Mouse (Mus musculus) forebrain, postnatal 0 days (tissue): ENCODE measurements around the gene Arntl2. TPM values are rescaled to one million over a fixed set of nuclear protein-coding genes. Genes with fewer than 3 reads are reported as not detected.
A peak's percentile ranks its signal among the peaks of the same experiment; 100 is the strongest.

ENCODE experiments used
- ATAC-seq: fragments of 200-750 bp; cut with Nextera tagmentation; 2 replicates; pipeline ENCODE4 v1.8.0; 2017; ENCODE audit warnings: mild to moderate bottlenecking, moderate library complexity
- DNase-seq: peaks from one replicate; pipeline ENCODE4 v3.0.0-alpha.2; 2015
- H3K27ac ChIP-seq: fragments of 300-500 bp; sonication (generic); 2 replicates; pipeline ENCODE4 v1.5.1; 2014; ENCODE audit warnings: low read depth, mild to moderate bottlenecking, antibody characterized with exemption, low read length, moderate library complexity, mixed read lengths
- H3K27me3 ChIP-seq: fragments of 300-500 bp; sonication (generic); 2 replicates; pipeline ENCODE4 v1.6.1; 2014; ENCODE audit warnings: mild to moderate bottlenecking, low read length, mixed read lengths; ENCODE audit not compliant: insufficient read depth
- H3K36me3 ChIP-seq: fragments of 300-500 bp; sonication (generic); 2 replicates; pipeline ENCODE4 v1.6.1; 2014; ENCODE audit warnings: mild to moderate bottlenecking, moderate library complexity; ENCODE audit not compliant: insufficient read depth
- H3K4me1 ChIP-seq: fragments of 300-500 bp; sonication (generic); 2 replicates; pipeline ENCODE4 v1.6.1; 2014; ENCODE audit warnings: antibody characterized with exemption; ENCODE audit not compliant: insufficient read depth
- H3K4me2 ChIP-seq: fragments of 300-500 bp; sonication (generic); 2 replicates; pipeline ENCODE4 v1.6.1; 2014; ENCODE audit warnings: low read depth, mild to moderate bottlenecking, moderate library complexity
- H3K4me3 ChIP-seq: fragments of 300-500 bp; sonication (generic); 2 replicates; pipeline ENCODE4 v1.5.1; 2014; ENCODE audit warnings: low read depth, low read length, mixed read lengths
- H3K9ac ChIP-seq: fragments of 300-500 bp; sonication (generic); 2 replicates; pipeline ENCODE4 v1.6.1; 2014; ENCODE audit warnings: mild to moderate bottlenecking
- H3K9me3 ChIP-seq: fragments of 300-500 bp; sonication (generic); 2 replicates; pipeline ENCODE4 v1.6.1; 2016; ENCODE audit warnings: low read length
- CTCF ChIP-seq: sonication (generic); IDR thresholded peaks from 2 replicates; pipeline ENCODE4 v1.5.1; 2016; ENCODE audit warnings: antibody characterized with exemption, control low read depth, low read depth
- WGBS: fragments of 180-500 bp; shearing (Covaris S2); extraction: QIAGEN DNeasy Blood & Tissue Kit; methylation state at CpG from one replicate; pipeline ENCODE4 v1.1.7; 2014; 5-methylcytosine and 5-hydroxymethylcytosine counted together
- polyA plus RNA-seq: library from polyadenylated mRNA; unstranded; fragments of >200 nt; fragmentation: Nextera tagmentation; extraction: Ambion mirVana; gene quantifications from 2 replicates; pipeline ENCODE4 v1.2.1, GENCODE M21; 2015
- total RNA-seq: library from RNA; depleted of rRNA; stranded (reverse); fragments of >200 nt; gene quantifications from 2 replicates; pipeline ENCODE4 v1.2.3, GENCODE M21; 2014

The Arntl2 gene
- total and polyA plus RNA-seq, 2 experiments from 2014 or later = 2.7 to 4.5 TPM

DNA sequence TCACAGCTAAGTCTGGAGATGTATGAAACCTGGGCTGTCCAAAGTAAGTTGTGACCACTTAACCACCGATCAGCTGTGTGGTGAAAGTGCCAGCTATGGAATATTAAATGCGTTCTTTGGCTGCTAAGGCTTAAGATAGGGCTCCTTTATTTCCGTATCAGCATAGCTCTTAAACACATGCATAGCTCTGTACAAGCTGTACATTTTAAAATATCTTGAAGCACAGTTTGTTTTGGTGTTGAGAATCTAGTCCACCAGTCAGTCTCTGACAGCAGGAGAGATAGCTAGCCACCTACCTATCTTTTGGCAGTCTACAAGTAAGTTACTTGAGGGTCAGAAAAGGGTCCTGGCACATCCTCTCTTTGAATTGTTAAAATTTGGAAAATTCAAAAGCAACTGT lies 17.8 kb upstream of the Arntl2 start:
- ATAC-seq (no peak), DNase-seq (no peak)
- Histone ChIP-seq H3K36me3 (peaks cover 21% of the 10 kb centered on the region), H3K27ac (no peak overlapping the region), H3K4me3 (no peak overlapping the region), H3K9ac (no peak overlapping the region), H3K9me3 (no peaks in the 10 kb centered on the region), H3K27me3 (no peaks in the 10 kb centered on the region), H3K4me1 (no peaks in the 10 kb centered on the region), H3K4me2 (no peak overlapping the region)
- 93% methylated on average over 3 of the region's 3 CpGs for WGBS
- TF ChIP-seq CTCF = no peak

DNA sequence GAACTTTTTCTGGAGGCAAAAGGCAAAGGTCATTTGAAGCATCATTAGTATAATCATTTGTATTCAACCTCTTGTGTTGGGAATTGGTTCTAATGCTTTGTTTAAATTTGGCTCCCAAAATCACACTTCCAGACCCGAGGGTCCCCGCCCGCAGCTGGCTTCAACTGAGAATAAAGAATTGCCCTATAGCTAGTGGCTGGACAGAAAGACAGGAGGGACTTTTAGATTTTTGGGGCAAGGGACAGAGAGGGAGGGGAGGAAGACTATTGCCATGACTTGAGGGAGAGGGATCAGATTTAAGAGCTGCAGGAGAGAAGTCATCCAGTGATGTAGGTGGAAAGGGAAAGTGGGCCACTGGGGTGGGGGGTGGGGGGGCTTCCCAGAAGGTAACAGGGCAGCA lies 14.3 kb upstream of the Arntl2 start:
- Histone ChIP-seq H3K9ac (no peak overlapping the region), H3K4me1 (no peaks in the 10 kb centered on the region), H3K4me2 (no peak overlapping the region), H3K9me3 (peaks cover 4% of the 10 kb centered on the region), H3K27ac (no peak overlapping the region), H3K36me3 (peaks cover 5% of the 10 kb centered on the region), H3K4me3 (no peak overlapping the region), H3K27me3 (no peaks in the 10 kb centered on the region)
- 89% methylated on average over 3 of the region's 3 CpGs for WGBS
- no peak for TF ChIP-seq CTCF
- ATAC-seq = no peak
- DNase-seq = no peak

DNA sequence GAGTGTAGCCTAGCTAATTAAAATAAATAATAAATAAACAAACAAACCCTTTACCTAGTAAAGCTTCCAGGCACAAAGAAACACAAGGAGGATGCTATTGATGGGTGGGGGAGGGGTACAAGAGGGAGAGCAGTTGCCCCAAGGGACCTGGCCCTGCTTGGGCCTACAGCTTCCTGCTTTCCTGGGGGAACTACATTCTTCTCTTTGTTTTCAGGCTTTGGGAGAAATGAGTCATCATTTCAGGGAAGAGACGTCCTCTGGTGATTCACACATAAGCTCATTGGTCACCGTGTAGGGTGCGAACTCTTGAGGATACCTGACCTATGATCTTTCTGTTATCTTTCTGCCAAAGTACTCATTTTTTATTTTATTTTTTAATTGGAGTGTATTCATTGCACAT lies 2.3 kb upstream of the Arntl2 start:
- 81% methylated on average over 3 of the region's 3 CpGs for WGBS
- TF ChIP-seq CTCF = no peak
- no peak overlapping the region for H3K9ac ChIP-seq
- no peaks in the 10 kb centered on the region for H3K36me3 ChIP-seq
- ATAC-seq (no peak), DNase-seq (no peak)
- H3K27ac ChIP-seq = no peak overlapping the region
- no peaks in the 10 kb centered on the region for H3K27me3 ChIP-seq
- no peak overlapping the region for H3K4me2 ChIP-seq
- H3K9me3 ChIP-seq = no peaks in the 10 kb centered on the region
- H3K4me3 ChIP-seq = no peak overlapping the region
- no peaks in the 10 kb centered on the region for H3K4me1 ChIP-seq

DNA sequence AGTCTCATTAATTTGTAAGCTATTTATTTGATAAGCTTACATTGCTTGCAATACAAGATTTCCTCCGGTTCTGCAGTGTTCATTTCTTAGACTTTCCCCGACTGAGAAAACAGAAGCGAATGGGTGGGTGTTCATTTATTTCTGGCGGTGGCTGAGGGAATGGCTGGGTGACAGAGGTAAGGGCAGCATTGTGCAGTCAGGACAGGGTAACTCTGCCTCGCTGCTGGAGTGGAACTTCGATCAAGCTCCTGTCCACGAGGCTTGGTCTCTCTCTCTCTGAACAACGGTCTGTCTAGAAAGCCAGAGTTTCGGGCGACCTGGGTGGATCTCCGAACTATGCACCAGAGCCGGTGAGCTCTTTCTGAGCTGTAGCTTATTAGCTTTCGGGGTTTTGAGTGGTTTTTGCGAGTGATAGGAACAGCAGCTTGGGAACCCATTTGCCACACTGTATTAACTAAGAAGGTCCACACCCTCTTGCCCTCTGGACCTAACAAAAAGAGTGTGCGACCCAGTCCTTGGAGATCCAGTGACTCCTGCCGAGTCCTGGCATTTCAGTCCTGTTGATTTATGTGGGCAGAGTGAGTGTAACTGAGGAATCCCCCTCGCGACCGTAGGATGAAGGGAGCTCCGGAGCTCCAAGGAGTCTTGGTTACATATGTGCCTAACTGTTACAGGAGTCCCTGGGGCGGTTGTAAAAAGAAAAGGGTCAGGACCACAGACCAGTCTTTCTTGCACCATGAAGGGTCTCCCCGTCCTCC lies 510 bp upstream of the Arntl2 start:
- WGBS = 16% methylated on average over 22 of the region's 22 CpGs
- H3K9me3 ChIP-seq = no peaks in the 10 kb centered on the region
- peak overlapping the region; percentile 68 for H3K9ac ChIP-seq
- DNase-seq = no peak
- H3K4me2 ChIP-seq = peak overlapping the region; percentile 86
- H3K4me3 ChIP-seq = peak overlapping the region; percentile 58
- H3K27ac ChIP-seq = no peak overlapping the region
- no peaks in the 10 kb centered on the region for H3K27me3 ChIP-seq
- peak; percentile 58; the same call in 1 of the 2 replicates for ATAC-seq
- TF ChIP-seq CTCF = no peak
- H3K36me3 ChIP-seq = no peaks in the 10 kb centered on the region
- no peaks in the 10 kb centered on the region for H3K4me1 ChIP-seq

DNA sequence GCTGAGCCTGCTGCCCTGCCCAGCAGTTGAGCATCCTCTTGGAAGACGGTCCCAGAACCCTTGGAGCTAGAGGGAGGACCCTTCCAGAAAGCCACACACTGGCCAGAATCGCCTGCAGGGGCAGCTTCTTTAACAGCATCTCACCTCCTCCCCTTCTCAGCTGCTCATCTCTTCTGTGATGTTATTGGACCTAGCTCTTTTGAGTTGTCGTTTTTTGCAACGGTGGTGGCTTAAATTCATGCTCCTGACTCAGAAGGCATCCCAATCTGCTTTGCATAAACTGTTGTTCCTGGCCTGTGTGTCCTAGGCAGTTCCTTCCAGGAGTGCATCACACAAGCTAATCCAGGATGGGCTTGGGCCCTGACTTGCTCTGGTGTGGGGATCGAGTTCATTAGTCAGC lies 1.6 kb downstream of the Arntl2 start:
- Histone ChIP-seq H3K4me2 (no peak overlapping the region), H3K9me3 (no peaks in the 10 kb centered on the region), H3K36me3 (no peaks in the 10 kb centered on the region), H3K27ac (no peak overlapping the region), H3K27me3 (no peaks in the 10 kb centered on the region), H3K4me3 (no peak overlapping the region), H3K4me1 (no peaks in the 10 kb centered on the region), H3K9ac (no peak overlapping the region)
- WGBS = 72% methylated on average over 5 of the region's 5 CpGs
- no peak for DNase-seq
- TF ChIP-seq CTCF = no peak
- no peak for ATAC-seq

DNA sequence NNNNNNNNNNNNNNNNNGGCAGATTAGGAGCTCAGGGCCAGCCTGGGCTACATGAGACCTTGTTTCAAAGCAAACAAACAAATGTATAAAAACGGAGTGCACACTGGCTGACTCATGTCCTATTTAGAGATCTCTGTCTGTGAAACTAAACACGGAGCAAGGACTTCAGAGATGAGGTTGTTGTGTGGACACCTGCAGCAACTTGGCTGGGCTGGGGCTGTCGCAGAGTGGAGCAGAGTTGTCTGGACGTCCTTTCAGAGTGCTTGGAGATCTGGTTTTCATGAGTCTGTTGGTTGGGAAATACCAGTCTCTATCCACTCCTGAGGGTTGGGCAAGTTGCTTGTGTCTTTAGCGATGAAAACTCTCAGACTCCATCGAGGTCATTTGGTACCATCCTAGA lies 14.1 kb downstream of the Arntl2 start:
- DNase-seq (no peak), ATAC-seq (no peak)
- H3K27ac ChIP-seq = no peak overlapping the region
- no peak overlapping the region for H3K4me2 ChIP-seq
- H3K27me3 ChIP-seq = no peaks in the 10 kb centered on the region
- H3K36me3 ChIP-seq = no peaks in the 10 kb centered on the region
- WGBS = 91% methylated on average over 6 of the region's 6 CpGs
- no peaks in the 10 kb centered on the region for H3K9me3 ChIP-seq
- TF ChIP-seq CTCF = no peak
- H3K9ac ChIP-seq = no peak overlapping the region
- H3K4me1 ChIP-seq = no peaks in the 10 kb centered on the region
- no peak overlapping the region for H3K4me3 ChIP-seq

DNA sequence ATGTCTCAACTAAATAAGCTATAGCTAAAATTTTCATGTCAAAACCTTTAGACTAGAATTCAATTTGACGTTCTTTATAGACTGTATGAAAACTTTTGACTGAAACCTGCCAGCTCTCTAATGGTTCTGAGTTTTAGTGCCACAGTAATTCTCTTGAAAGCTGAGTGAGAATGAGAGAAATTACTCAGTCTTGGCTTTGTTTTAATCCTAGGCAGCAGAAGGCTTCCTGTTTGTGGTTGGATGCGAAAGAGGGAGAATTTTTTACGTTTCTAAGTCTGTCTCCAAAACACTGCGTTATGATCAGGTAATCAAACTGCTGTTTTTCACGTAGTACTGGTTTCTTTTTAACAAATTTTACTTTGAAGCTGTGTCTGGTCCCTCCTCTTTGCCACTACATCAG lies 17.2 kb downstream of the Arntl2 start:
- Histone ChIP-seq H3K4me3 (no peak overlapping the region), H3K36me3 (no peaks in the 10 kb centered on the region), H3K4me1 (no peaks in the 10 kb centered on the region), H3K9ac (no peak overlapping the region), H3K4me2 (no peak overlapping the region), H3K27me3 (no peaks in the 10 kb centered on the region), H3K9me3 (no peaks in the 10 kb centered on the region), H3K27ac (no peak overlapping the region)
- DNase-seq (no peak), ATAC-seq (no peak)
- 88% methylated on average over 5 of the region's 5 CpGs for WGBS
- TF ChIP-seq CTCF = no peak
